Mouse (Mus musculus) urinary bladder, postnatal 4 days (tissue): ENCODE results near the gene Ifit1.

Source experiments
- DNase-seq, 2 experiments: peaks; one replicate each; pipeline ENCODE4 v3.0.0; 2021 to 2022; ENCODE audit warnings: low spot score in 2 of 2

The Ifit1 gene

DNA sequence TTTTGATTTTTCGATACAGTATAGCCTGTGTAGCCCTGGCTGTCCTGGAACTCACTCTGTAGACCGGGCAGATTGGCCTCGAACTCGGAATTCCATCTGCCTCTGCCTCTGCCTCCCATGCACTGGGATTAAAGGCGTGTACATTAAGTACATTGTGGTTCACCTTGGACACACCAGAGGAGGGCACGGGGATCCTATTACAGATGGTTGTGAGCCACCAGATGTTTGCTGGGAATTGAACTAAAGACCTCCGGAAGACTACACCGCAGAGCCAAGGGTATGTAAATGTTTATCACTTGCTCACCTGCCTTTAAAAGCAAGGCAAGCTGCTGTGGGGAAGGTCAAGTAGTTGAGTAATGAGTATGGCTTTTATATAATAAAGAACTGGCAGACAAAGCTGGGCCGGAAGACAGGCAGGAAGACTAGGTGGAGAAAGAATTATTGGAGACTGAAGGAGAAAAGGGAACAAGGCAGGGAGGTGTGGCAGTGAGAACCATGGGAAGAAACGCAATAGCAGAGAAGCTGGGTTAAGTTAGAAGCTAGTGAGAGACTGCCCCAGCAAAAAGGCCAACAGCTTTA lies 14.6 kb downstream of the Ifit1 start:
- DNase-seq: no peak

DNA sequence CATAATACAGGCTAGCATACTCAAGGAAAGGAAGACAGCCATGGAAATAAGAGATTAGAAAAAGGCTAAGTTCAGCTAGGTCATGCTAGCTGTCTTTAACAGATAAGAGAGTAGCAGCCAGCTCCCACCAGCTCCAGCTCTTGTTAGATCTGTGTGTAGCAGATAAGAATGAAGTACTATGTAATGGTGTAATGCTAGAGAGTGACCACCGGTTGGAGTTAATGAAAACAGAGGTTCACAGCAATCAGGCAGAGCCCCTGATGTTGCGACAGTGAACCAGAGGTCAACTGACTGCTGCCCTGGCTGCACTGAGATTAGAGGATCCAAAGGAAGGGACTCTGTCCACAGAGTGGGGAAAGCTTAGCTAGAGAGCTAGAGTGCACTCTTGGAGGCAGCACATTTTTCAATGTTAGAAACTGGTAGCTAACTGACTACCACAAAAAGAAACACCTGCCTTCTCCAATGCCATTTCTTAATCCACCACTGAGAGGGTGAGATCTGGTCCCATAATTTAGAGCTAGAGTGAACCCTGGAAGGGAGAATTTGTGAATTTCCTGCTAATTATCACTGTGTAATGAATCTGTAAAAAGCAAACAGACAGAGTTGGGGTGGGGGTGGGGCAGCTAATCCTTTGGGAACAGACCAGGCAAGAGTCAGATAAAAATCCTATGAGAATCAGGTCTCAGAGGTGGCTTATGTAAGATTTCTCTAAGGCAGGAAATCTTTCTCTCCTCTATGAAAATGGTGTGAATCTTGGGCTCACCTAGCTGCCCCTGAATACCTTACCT lies 16.0 kb downstream of the Ifit1 start:
- DNase-seq: no peak

DNA sequence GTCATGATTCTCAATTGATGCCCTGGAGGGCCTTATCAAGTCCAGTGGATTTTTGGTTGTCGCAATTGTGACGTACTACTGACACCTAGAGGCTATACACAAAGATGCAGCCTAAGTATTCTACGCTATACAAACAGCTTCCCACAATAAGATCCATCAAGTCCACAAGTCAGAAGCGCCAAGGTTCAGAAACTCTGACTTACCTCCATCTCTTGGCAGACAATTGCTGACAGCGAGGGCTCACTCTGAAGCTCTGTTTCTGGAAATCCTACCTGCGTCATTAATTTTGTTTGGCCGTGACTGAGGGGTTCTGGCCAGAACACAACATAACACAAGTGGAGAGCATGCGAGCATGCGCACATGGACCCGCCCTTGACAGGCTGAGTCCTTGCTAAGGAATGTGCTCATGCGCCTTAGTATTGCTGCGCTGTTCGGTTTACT lies 21.4 kb downstream of the Ifit1 start:
- peak; percentile 41 to 68 for DNase-seq

DNA sequence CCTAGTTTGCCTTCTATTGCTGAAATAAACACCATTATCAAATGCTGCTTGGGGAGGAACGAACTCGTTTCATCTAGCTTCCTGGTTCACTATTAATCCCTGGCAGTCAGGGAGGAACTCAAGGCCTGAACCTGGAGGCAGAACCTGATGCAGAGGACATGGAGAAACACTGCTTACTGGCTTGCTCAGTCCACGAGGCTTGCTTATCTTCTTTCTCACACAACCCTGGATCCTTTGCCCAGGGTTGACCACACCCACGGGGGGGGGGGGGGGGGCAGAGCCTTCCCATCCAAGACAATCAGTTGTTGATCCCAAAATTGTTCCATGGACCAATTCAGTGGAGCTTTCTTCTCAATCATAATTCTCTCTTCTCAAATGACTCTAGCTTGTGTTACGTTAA lies 22.1 kb downstream of the Ifit1 start:
- DNase-seq: no peak

DNA sequence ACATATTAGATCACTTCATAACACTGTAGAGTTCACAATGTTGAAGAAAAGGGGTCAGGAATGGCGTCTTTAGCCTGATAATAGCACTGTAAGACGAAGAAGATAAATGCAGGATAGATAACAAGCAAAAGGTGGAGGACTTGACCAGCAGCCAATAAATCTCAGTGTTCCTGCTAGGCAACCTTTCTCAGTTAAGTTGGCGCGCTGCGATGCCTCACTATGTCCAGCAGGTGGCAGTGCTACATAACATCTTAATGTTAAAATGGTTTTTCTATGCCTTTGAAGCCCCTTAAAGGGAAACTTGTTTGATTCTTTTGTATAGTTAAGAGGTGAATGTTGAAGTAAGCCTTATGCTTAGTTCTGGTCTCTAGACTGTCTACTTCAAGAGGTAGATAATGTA lies 25.5 kb downstream of the Ifit1 start:
- DNase-seq: peak; percentile 29 to 71

DNA sequence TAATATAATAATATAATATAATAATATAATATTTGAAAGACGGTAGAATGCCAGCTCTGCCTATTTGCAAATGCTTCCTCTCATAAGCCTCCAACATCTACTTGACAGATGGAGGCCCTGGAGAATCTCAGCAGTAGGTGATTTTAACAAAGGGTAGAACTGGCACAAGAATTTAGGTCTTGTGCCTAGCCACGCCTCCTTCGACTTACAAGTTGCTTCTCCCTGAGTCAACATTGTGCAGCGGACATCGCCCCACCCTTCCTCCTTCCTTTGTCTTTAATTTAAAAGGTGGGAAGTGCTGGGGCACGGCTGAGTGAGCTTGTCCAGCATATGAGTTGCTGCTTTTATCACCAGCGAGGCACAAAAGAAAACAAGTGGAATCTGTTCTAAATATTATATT lies 32.8 kb downstream of the Ifit1 start:
- no peak for DNase-seq

DNA sequence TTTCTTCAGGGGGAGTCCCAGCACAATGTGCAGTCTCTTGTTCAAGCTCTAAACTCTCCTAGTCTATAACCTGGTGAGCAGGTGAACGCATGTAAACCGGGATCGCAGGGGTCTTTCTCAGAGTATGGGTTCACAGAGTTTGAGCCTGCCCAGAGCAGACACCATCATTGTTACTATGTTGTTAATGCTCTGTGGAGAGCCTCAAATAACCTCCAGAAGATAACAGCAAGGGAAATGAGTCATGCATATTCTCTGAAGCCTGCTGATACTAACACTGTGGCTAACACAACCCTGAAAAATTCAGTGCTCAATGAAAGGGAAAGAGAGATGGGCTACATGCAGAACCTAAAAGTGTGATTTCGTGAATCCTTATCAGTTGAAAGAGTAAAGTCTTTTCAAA lies 37.8 kb downstream of the Ifit1 start:
- DNase-seq: no peak

DNA sequence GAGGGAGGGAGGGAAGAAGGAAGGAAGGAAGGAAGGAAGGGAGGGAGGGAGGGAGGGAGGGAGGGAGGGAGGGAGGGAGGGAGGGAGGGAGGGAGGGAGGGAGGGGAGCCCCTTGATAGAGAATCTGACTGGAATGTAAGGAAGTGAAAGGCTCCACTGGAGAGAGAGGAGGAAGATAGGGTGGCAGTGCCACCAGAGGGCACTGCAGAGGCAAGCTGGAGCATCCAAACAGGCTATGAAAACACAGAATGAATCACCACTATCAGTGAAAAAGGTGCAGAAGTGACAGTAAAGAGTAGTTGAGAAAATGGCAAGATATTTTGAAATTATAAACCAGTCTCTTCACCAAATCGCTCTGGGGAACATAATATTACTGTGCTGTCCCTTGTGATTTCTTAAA lies 44.2 kb downstream of the Ifit1 start:
- DNase-seq: no peak

DNA sequence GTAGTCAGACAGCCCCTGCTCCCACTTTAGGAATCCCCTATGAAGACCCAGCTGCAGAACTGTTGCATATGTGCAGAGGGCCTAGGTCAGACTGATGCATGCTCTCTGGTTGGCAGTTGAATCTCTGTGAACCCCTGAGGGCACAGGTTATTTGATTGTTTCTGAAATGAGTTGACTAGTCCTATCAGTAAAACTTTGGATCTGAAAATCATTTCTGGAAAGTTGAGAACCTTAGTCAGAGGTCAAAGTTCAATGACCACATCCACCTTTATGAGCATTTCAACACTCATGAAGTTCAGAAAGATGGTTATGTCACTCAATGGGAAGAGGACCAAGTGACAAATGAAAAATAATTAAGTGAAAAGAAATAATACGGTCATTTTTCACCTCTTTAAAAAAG lies 44.9 kb downstream of the Ifit1 start:
- DNase-seq: no peak

DNA sequence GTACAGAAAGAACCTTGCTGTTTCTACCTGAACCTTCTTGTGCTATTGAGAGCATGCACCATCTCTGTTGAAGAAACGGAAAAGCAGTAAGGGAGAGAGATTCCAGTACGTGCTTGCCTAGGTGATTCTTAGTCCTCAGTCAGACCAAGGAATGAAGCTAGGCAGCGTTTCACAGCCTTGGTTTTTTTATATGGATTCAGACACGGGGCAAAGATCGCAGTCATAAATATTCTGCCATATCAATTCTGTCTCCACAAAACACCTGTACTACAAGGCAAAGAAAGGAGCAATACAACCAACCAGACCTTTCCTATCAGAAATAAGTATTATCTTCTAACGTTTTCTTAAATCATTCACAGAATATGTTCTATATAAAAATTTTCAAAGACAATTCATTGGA lies 50.7 kb downstream of the Ifit1 start:
- no peak for DNase-seq

DNA sequence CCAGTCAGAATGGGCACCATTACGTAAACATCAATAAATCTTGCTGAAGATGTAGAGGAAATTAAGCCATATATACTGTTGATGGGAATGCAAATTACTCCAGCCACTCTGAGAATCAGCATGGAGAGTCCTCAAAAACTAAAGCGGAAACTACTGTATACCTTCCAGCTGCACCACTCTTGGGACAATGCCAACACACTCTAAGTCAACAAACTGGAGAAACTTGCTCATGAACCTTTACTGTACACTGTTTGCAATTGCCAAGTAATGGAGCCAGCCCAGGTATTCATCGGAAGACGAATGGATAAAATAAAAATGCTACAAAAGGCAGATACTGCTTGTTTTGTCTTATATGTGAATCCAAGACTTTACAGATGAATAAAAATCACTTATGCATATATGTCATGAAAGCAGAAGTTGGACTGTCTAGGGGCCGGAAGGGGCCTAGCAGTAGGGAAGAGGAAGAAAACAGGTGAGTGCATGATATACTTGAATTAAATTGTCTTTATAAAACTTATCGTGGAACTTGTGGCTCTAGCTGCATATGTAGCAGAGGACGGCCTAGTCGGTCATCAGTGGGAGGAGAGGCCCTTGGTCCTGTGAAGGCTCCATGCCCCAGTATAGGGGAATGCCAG lies 55.8 kb downstream of the Ifit1 start:
- no peak for DNase-seq

DNA sequence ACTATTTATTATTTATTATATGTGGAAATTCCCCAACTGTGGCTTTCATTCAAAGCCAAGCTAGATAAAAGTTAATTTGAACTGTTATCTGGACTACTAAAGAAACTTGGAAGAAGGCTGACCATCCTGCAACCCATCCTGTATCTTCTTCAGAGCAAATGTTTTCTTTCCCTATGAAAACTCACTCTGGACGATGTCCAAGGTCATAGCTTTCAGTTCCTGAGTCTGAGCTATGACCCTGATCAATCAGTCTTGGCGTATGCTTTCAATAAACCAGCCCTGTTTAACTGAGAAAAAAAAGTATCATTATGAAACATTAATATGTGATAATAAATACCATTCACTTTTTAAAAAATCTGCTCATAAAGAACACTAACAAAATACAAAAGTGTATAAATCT lies 56.8 kb downstream of the Ifit1 start:
- no peak for DNase-seq

DNA sequence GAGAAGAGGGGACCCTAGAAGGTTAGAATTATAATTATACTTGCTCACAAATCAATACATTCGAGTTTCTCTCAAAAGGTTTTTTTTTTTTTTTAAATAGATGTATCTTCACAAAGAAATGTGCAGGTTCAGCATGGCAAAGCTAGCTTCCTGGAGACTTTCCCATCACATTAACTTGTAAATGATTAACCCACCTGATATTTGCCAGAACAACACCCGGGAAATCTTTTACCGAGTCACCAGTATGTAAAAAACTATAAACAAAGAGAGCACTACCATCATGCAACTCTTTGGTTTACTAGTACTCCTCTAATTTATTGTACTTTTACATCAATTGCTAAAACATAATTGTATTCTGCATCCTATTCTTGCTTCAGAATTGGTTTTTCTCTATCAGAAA lies 57.8 kb downstream of the Ifit1 start:
- DNase-seq: no peak

DNA sequence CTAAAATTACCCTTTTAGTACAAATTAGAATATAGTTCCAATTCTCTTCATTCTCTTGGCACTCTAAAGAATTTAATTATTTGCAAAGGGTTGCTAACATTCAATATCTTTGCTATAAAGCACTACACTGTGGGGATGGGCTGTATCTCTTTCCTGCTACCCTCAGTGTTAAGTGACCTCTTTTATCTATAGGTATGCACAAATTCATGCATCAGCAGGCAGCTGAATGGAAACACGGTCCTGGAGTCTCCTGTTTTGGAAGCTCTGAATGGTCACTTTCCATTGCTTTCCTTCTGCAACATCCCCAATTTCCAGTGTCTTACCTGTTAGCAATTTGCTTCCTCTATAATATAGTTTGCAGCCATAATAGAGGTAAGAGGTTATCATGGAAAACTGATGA lies 58.2 kb downstream of the Ifit1 start:
- DNase-seq: no peak

DNA sequence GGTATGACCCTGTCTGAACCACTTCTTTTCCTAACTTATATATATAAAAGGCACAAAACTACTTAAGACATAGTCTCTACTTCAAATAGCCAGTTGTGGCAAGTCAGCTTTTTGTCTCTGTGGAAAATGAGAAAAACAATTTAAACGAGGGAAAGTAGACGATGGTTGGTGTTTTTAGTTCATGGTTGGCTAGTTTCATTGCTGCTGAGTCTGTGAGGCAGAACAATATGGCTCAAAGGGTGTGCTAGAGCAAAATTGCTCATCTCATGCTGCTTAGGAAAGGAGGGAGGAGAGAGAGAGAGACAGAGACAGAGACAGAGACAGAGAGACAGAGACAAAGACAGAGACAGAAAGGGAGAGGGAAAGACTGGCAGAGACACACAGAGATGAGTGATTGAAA lies 58.6 kb downstream of the Ifit1 start:
- no peak for DNase-seq
